Mouse (Mus musculus) spleen, postnatal 4 days (tissue): ENCODE results near the gene Rorb.

ENCODE experiments used
- DNase-seq, 2 experiments: peaks; one replicate each; pipeline ENCODE4 v3.0.0; 2022; ENCODE audit warnings: low spot score in 2 of 2

Rorb gene

DNA sequence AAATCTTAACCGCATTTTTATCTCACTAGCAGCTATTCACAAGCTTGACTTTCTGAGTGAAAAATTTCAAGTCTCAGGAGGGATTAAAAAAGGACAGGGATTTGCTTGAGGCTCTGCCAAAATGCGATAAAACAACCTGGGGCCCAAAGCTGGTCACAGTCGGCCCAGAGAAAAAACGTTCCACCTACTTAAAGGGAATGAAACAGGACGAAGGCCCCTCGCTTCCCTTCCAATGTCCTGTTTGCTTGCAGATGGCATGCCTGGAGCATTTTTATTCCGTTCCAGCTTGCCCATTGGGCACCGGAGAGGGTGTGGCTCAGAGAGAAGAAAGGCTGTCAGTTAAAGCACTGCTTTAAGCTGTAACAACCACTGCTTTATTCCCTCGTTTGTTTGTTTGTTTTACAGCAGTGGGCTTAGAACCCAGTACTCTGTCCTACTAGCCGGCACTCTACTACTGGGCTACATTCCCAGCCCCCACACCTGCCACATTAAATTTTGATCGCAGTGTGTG, 221.8 kb downstream of the Rorb start:
- DNase-seq: no peak

DNA sequence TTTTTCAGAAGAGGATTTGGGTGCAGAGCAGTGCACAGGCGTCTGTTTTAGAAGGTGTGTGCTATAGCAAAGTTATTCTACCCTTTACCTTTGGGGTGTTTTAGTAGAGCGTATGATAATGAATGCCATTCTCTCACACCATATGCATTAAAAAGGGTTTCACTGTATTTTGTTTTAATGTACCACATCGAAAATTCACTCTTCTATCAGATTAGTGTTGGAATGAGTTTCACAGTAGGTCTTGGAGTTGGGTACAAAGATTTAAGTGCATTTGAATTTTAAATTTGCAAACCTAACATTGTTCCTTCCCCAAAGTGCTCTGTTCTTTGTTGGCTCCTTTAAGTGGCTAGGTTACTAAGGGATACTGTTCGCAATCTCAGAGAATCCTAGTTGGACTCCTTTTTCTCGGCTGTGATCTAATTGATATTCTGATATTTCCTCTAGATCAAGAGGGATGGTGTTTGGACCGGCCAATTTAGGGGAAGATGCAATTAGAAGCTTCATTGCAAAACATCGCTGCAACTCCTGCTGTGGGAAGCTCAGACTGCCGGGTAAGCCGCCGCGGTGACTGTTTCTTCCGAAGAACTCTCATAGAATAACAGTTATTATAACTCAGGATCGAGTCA, 222.4 kb downstream of the Rorb start:
- no peak for DNase-seq

DNA sequence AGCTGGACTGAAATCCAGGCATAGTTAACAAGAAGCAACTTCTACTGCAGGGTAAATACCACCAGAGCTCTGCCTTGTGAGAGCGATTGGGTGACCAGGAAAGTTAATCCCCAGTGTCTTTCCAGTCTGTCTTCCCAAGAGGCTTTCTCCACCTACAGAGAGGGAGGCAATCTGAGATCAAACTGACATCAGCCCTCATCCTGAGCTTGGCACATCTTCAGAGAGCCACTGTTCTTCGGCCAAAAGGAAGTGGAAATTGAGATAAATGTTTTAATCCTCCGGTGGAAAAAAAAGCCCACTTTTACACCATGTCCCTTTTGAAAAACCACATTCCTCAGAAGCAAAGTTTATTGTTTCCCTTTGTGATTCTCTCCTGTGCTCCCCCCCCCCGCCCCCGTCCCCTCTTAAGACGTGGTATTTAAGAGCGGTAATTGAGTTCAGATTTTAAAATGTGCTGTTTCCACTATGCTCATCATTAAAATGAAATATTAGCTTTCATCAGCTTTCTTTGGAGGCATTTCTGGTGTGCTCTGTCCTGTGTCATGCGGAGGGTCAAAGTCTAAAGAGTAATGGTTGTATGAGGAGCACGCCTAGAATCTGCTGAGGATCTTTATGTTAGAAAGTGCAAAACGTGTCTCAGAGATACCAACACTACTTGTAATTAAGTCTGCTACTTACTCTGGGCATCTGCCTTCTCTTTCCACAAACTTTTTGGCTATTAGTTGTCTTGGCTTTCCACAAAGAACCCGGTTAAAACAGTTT, 223.2 kb downstream of the Rorb start:
- DNase-seq: no peak

DNA sequence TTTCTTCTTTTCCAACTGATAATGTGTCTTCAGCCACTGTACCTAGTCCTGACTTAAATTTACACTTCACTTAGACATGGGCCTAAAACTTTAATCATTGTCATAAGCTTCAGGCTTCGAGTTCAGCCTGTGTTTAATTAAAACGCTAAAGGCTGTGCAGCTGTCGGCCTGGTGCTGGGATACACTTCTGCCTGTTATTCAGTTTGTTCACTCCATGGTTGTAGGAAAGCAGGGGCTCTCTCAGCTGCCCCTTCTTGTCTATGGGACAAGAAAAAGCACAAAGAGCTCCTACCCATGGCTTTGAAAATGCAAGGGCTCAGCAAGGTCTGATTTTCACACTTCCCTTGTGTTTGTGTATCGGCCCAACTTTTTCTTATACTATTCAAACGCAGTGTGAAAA, 229.8 kb downstream of the Rorb start:
- DNase-seq: no peak
